Mouse (Mus musculus): ENCODE results near the gene Polr2m. TPM values are rescaled to one million over a fixed set of nuclear protein-coding genes. Genes with fewer than 3 reads are reported as not detected.
A peak's percentile ranks its signal among the peaks of the same experiment; 100 is the strongest.

Gene Polr2m
- 320 and 335 TPM in 2 replicates for polyA plus RNA-seq (2015; fragmentation: Nextera tagmentation; extraction: Ambion mirVana)

GRCm38 (mm10) chr9:71485475-71486094 lies at the start of gene Polr2m:
Gene Polr2m, minus strand, starts transcription at chr9:71485935.
- ATAC-seq (ENCODE audit: low FRiP score) = peak; percentile 98
- WGBS = under 1% methylated on average over 70 of the region's 70 CpGs
- Histone ChIP-seq H3K4me3 (peak within 1 kb of the TSS; percentile 96), H3K27me3 (peaks cover 10% of the 10 kb centered on the region; the same call in 1 of the 2 replicates), H3K4me1 (replicated peaks) (peaks cover 24% of the 10 kb centered on the region), H3K9ac (peak within 1 kb of the TSS; percentile 96), H3K9me3 (no peaks in the 10 kb centered on the region), H3K4me2 (peak within 1 kb of the TSS; percentile 72), H3K36me3 (peaks cover 31% of the 10 kb centered on the region), H3K27ac (peak within 1 kb of the TSS; percentile 94)

DNA sequence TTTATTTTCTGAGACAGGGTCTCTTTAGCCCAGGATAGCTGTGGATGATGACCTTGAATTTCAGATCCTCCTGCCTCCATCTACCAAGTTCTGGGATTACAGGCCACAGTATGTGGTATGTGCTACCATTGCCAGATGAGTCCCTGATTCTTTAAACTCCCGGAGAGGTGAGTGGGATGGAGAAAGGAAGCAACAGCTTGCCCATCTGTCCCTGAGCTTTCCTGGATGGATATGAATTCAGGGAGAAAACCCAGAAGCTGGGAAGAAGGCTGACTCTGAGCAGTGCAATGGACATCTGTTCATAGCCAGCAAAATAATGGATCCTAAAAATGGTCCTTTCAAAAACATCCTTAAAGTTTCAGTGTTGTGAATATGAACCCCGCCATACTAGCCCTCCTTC lies 49.3 kb upstream of the Polr2m start:
- WGBS = 87% methylated on average over 2 of the region's 2 CpGs
- Histone ChIP-seq H3K36me3 (no peaks in the 10 kb centered on the region), H3K4me2 (no peak overlapping the region)

GRCm38 (mm10) chr9:71529960-71530359 lies 44.2 kb upstream of the Polr2m start:
- Histone ChIP-seq H3K4me2 (no peak overlapping the region), H3K9me3 (no peaks in the 10 kb centered on the region), H3K27me3 (no peaks in the 10 kb centered on the region), H3K9ac (no peak overlapping the region), H3K4me1 (replicated peaks) (no peaks in the 10 kb centered on the region), H3K27ac (no peak overlapping the region), H3K4me3 (no peak overlapping the region), H3K36me3 (no peaks in the 10 kb centered on the region)
- no peak for ATAC-seq (ENCODE audit: low FRiP score)
- WGBS = 71% methylated on average over 2 of the region's 2 CpGs

More for the DNA sequence above, 49.3 kb upstream of the Polr2m start:
- ATAC-seq (ENCODE audit: low FRiP score) = no peak
- Histone ChIP-seq H3K27me3 (no peaks in the 10 kb centered on the region), H3K4me3 (no peak overlapping the region), H3K9me3 (no peaks in the 10 kb centered on the region), H3K27ac (no peak overlapping the region), H3K4me1 (replicated peaks) (no peaks in the 10 kb centered on the region), H3K9ac (no peak overlapping the region)

DNA sequence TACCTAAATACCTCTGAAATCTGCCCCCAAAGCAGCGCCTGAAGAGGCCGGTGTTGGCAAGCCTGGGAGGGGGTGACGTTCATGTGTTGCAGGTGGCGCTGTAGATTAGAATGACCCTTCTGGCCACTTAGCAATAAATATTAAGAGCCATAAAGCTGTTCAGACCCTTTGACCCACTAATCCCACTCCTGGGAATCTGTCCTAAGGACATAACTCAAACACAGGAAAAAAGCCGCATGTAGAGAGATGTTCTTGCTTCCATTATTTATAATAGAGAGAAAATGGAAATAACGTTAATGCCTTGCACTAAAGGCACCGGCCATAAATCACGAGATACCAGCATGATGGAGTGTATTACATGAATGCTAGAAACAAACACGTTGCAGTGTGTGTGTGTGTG lies 41.7 kb upstream of the Polr2m start:
- no peak for ATAC-seq (ENCODE audit: low FRiP score)
- H3K4me3 ChIP-seq = no peak overlapping the region
- no peak overlapping the region for H3K27ac ChIP-seq
- H3K4me1 ChIP-seq (replicated peaks) = no peaks in the 10 kb centered on the region
- H3K4me2 ChIP-seq = no peak overlapping the region
- H3K9me3 ChIP-seq = no peaks in the 10 kb centered on the region
- no peaks in the 10 kb centered on the region for H3K27me3 ChIP-seq
- H3K36me3 ChIP-seq = no peaks in the 10 kb centered on the region
- no peak overlapping the region for H3K9ac ChIP-seq
- WGBS = 65% methylated on average over 9 of the region's 9 CpGs

GRCm38 (mm10) chr9:71523901-71524300 lies 38.2 kb upstream of the Polr2m start:
- H3K4me2 ChIP-seq = no peak overlapping the region
- no peaks in the 10 kb centered on the region for H3K4me1 ChIP-seq (replicated peaks)
- 96% methylated on average over 4 of the region's 4 CpGs for WGBS
- no peak overlapping the region for H3K4me3 ChIP-seq
- H3K9ac ChIP-seq = no peak overlapping the region
- no peaks in the 10 kb centered on the region for H3K36me3 ChIP-seq
- H3K9me3 ChIP-seq = no peaks in the 10 kb centered on the region
- no peaks in the 10 kb centered on the region for H3K27me3 ChIP-seq
- H3K27ac ChIP-seq = no peak overlapping the region
- ATAC-seq (ENCODE audit: low FRiP score) = no peak

- 80% methylated on average over 3 of the region's 3 CpGs for WGBS
- Histone ChIP-seq H3K27me3 (no peaks in the 10 kb centered on the region), H3K4me3 (no peak overlapping the region), H3K27ac (no peak overlapping the region), H3K9ac (no peak overlapping the region), H3K36me3 (no peaks in the 10 kb centered on the region), H3K4me1 (replicated peaks) (no peaks in the 10 kb centered on the region), H3K9me3 (no peaks in the 10 kb centered on the region), H3K4me2 (no peak overlapping the region)
- no peak for ATAC-seq (ENCODE audit: low FRiP score)
These were observed 34.1 kb upstream of the Polr2m start for GRCm38 (mm10) chr9:71519836-71520235.

DNA sequence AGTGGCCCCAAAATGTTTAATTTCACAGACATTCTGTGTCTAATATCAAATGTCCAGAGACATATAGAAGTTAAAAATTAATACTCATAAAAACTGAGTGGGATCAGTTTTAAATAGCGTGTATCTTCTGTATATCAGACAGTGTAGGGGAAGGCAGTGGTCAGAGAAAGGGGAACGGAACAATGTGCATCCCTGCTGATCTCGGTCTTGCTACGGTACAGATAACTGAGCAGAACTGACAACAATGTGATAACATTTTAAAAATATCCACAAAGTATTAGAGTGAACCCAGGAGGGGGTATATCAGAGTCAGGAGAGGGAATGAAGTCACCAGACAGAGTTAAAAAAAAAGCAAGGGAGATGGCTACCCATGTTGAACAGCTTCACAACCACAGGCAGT lies 31.8 kb upstream of the Polr2m start:
- Histone ChIP-seq H3K27me3 (no peaks in the 10 kb centered on the region), H3K4me3 (no peak overlapping the region), H3K4me2 (no peak overlapping the region), H3K9me3 (no peaks in the 10 kb centered on the region), H3K36me3 (no peaks in the 10 kb centered on the region), H3K4me1 (replicated peaks) (no peaks in the 10 kb centered on the region), H3K9ac (no peak overlapping the region), H3K27ac (no peak overlapping the region)
- ATAC-seq (ENCODE audit: low FRiP score) = no peak
- 90% methylated on average over 4 of the region's 4 CpGs for whole genome bisulfite sequencing

GRCm38 (mm10) chr9:71515862-71516261 lies 30.1 kb upstream of the Polr2m start:
- WGBS = 87% methylated on average over 4 of the region's 4 CpGs
- H3K9ac ChIP-seq = no peak overlapping the region

GRCm38 (mm10) chr9:71513566-71513965 lies 27.8 kb upstream of the Polr2m start:
- no peak overlapping the region for H3K27ac ChIP-seq
- whole genome bisulfite sequencing = 77% methylated on average over 4 of the region's 4 CpGs
- H3K4me3 ChIP-seq = no peak overlapping the region
- H3K4me1 ChIP-seq (replicated peaks) = no peaks in the 10 kb centered on the region
- no peak overlapping the region for H3K9ac ChIP-seq
- no peak for ATAC-seq (ENCODE audit: low FRiP score)
- no peaks in the 10 kb centered on the region for H3K27me3 ChIP-seq
- H3K4me2 ChIP-seq = no peak overlapping the region
- H3K36me3 ChIP-seq = no peaks in the 10 kb centered on the region
- no peaks in the 10 kb centered on the region for H3K9me3 ChIP-seq

More at GRCm38 (mm10) chr9:71515862-71516261, 30.1 kb upstream of the Polr2m start:
- Histone ChIP-seq H3K27ac (no peak overlapping the region), H3K27me3 (no peaks in the 10 kb centered on the region), H3K4me3 (no peak overlapping the region), H3K4me2 (no peak overlapping the region), H3K9me3 (no peaks in the 10 kb centered on the region), H3K36me3 (no peaks in the 10 kb centered on the region), H3K4me1 (replicated peaks) (no peaks in the 10 kb centered on the region)
- ATAC-seq (ENCODE audit: low FRiP score) = no peak

DNA sequence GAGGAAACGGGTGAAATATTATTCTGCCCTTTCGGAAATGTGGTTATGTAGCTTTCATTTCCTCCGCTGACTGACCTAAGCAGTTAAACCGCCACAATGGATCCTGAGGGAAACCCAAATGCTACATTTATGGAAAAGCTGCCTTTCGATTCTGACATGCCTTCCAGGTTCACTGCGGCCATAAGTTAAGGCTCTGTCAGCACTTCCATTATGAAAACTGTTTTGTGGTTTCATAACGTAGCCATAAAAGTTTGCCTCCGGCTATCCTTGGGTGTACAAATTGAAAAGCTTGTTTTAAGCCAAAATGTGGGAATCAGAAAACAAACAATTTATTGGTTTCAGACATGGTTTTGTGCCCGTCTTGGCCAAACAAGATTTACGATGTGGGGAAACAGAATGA lies 27.2 kb upstream of the Polr2m start:
- Histone ChIP-seq H3K4me1 (replicated peaks) (no peaks in the 10 kb centered on the region), H3K9me3 (no peaks in the 10 kb centered on the region), H3K36me3 (no peaks in the 10 kb centered on the region), H3K4me2 (no peak overlapping the region), H3K27ac (no peak overlapping the region), H3K9ac (no peak overlapping the region), H3K27me3 (no peaks in the 10 kb centered on the region), H3K4me3 (no peak overlapping the region)
- 85% methylated on average over 10 of the region's 10 CpGs for WGBS
- ATAC-seq (ENCODE audit: low FRiP score) = no peak

- Histone ChIP-seq H3K27ac (no peak overlapping the region), H3K4me1 (replicated peaks) (no peaks in the 10 kb centered on the region), H3K4me2 (no peak overlapping the region), H3K9ac (no peak overlapping the region), H3K4me3 (no peak overlapping the region), H3K36me3 (no peaks in the 10 kb centered on the region), H3K27me3 (no peaks in the 10 kb centered on the region), H3K9me3 (no peaks in the 10 kb centered on the region)
- 73% methylated on average over 10 of the region's 10 CpGs for whole genome bisulfite sequencing
- ATAC-seq (ENCODE audit: low FRiP score) = no peak
These were observed 12.9 kb upstream of the Polr2m start for GRCm38 (mm10) chr9:71498391-71499182.

DNA sequence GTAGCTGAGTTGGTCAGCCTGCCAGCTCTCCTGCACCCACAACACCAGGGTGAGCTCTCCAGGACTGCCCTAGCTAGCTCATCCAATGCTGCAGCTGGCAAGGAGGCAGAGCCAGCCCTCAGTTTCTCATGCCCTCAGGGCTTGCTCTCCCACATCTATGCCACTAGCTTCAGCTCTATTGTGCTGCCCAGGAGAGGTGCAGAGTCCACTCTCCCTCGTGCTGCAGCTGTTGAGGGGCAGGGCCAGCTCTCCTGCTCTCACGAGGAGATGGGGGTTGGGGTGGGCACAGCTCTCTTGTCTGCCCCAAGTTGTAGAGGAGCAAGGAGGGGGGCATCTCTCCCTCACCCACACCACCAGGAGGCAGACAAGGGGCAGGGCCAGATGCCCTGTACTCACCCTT lies 10.9 kb upstream of the Polr2m start:
- Histone ChIP-seq H3K27me3 (no peaks in the 10 kb centered on the region), H3K4me1 (replicated peaks) (peaks cover 3% of the 10 kb centered on the region; the same call in 1 of the 2 replicates), H3K9me3 (no peaks in the 10 kb centered on the region), H3K27ac (no peak overlapping the region), H3K9ac (no peak overlapping the region; the same call in 1 of the 2 replicates), H3K4me2 (no peak overlapping the region), H3K36me3 (no peaks in the 10 kb centered on the region), H3K4me3 (no peak overlapping the region)
- 49% methylated on average over 2 of the region's 2 CpGs for WGBS
- ATAC-seq (ENCODE audit: low FRiP score) = no peak

- H3K4me1 ChIP-seq (replicated peaks) = peaks cover 3% of the 10 kb centered on the region; the same call in 1 of the 2 replicates
- H3K36me3 ChIP-seq = no peaks in the 10 kb centered on the region
- no peak overlapping the region for H3K9ac ChIP-seq
- WGBS = 63% methylated on average over 5 of the region's 5 CpGs
- ATAC-seq (ENCODE audit: low FRiP score) = no peak
- no peak overlapping the region for H3K4me2 ChIP-seq
- H3K27ac ChIP-seq = no peak overlapping the region
- H3K9me3 ChIP-seq = no peaks in the 10 kb centered on the region
- no peaks in the 10 kb centered on the region for H3K27me3 ChIP-seq
- H3K4me3 ChIP-seq = no peak overlapping the region
These were observed 8.0 kb upstream of the Polr2m start for GRCm38 (mm10) chr9:71493771-71494170.

Measured in hindbrain, embryonic 13.5 days (tissue).